Comparison of ENCODE assay signal across 15 mouse cellular contexts in genomic region chr12:107789818-107790217, GRCm38 (mm10).
"Had no signal": no experiment of that assay in that cellular context is flagged by ENCODE, and none has a peak within 500 bp of the region (broad histone marks: within the 10 kb centered on the region; RNA-seq: fewer than 3 reads in every experiment).

No protein-coding gene starts in this region.

- H3K27ac ChIP-seq: neural tube, embryonic 13.5 days; neural tube, embryonic 15.5 days; stomach, embryonic 15.5 days; stomach, postnatal 0 days had no signal

- H3K4me3 ChIP-seq: neural tube, embryonic 13.5 days; neural tube, embryonic 15.5 days; stomach, embryonic 15.5 days had no signal

- H3K36me3 ChIP-seq: neural tube, embryonic 13.5 days; neural tube, embryonic 15.5 days; stomach, embryonic 15.5 days had no signal

- H3K4me1 ChIP-seq: neural tube, embryonic 15.5 days; stomach, embryonic 15.5 days had no signal

- H3K9me3 ChIP-seq: neural tube, embryonic 13.5 days; neural tube, embryonic 15.5 days; stomach, embryonic 15.5 days had no signal

- H3K9ac ChIP-seq: neural tube, embryonic 13.5 days; neural tube, embryonic 15.5 days; stomach, embryonic 15.5 days had no signal

- DNase-seq: right cerebral cortex, adult 18-20 months; right cerebral cortex, postnatal 14 days; right cerebral cortex, postnatal 25 days; right cerebral cortex, postnatal 4 days; spleen, adult 18-20 months; thymus, adult 18-20 months; thymus, adult 2 months; thymus, postnatal 14 days; thymus, postnatal 25 days; thymus, postnatal 36 days; thymus, postnatal 4 days had no signal

- H3K27me3 ChIP-seq: neural tube, embryonic 13.5 days; neural tube, embryonic 15.5 days; stomach, embryonic 15.5 days had no signal

- H3K4me2 ChIP-seq: neural tube, embryonic 13.5 days; neural tube, embryonic 15.5 days; stomach, embryonic 15.5 days had no signal
